Mouse (Mus musculus) intestine, embryonic 14.5 days (tissue): Measurements from ENCODE around the gene Fgf23. TPM values are rescaled to one million over a fixed set of nuclear protein-coding genes. Genes with fewer than 3 reads are reported as not detected.

ENCODE experiments used
- ATAC-seq: fragments of 200-750 bp; cut with Nextera tagmentation; replicated peaks from 2 replicates; pipeline ENCODE4 v1.8.0; 2017; ENCODE audit warnings: low read depth, moderate number of reproducible peaks, moderate TSS enrichment, moderate library complexity; ENCODE audit not compliant: low FRiP score, low TSS enrichment
- DNase-seq: peaks from one replicate; pipeline ENCODE4 v3.0.0-alpha.2; 2018; ENCODE audit warnings: low spot score
- H3K27ac ChIP-seq: fragments of 300-500 bp; sonication (generic); 2 replicates; pipeline ENCODE4 v1.5.1; 2014; ENCODE audit warnings: low read depth, mild to moderate bottlenecking, control low read depth
- H3K27me3 ChIP-seq: fragments of 300-500 bp; sonication (generic); replicated peaks from 2 replicates; pipeline ENCODE4 v1.6.1; 2014; ENCODE audit warnings: low read length, control low read depth; ENCODE audit not compliant: control insufficient read depth, insufficient read depth
- H3K36me3 ChIP-seq: fragments of 300-500 bp; sonication (generic); 2 replicates; pipeline ENCODE4 v1.6.1; 2014; ENCODE audit warnings: low read length, control low read depth; ENCODE audit not compliant: control insufficient read depth, insufficient read depth
- H3K4me1 ChIP-seq: fragments of 300-500 bp; sonication (generic); replicated peaks from 2 replicates; pipeline ENCODE4 v1.6.1; 2014; ENCODE audit warnings: low read length, control low read depth, mixed read lengths; ENCODE audit not compliant: control insufficient read depth, insufficient read depth
- H3K4me2 ChIP-seq: fragments of 300-500 bp; sonication (generic); 2 replicates; pipeline ENCODE4 v1.6.1; 2014; ENCODE audit warnings: low read length
- H3K4me3 ChIP-seq: fragments of 300-500 bp; sonication (generic); 2 replicates; pipeline ENCODE4 v1.5.1; 2014; ENCODE audit warnings: low read depth, low read length, control low read depth, mixed read lengths
- H3K9ac ChIP-seq: fragments of 300-500 bp; sonication (generic); 2 replicates; pipeline ENCODE4 v1.6.1; 2014; ENCODE audit warnings: mild to moderate bottlenecking, low read length
- H3K9me3 ChIP-seq: fragments of 300-500 bp; sonication (generic); 2 replicates; pipeline ENCODE4 v1.6.1; 2016; ENCODE audit warnings: low read length, control low read depth; ENCODE audit not compliant: control insufficient read depth
- WGBS: fragments of 180-500 bp; shearing (Covaris S2); extraction: QIAGEN DNeasy Blood & Tissue Kit; methylation state at CpG from one replicate; pipeline ENCODE4 v1.1.7; 2014; 5-methylcytosine and 5-hydroxymethylcytosine counted together
- polyA plus RNA-seq: library from polyadenylated mRNA; unstranded; fragments of >200 nt; fragmentation: Nextera tagmentation; extraction: Ambion mirVana; gene quantifications from 2 replicates; pipeline ENCODE4 v1.2.1, GENCODE M21; 2014

Gene Fgf23
- not detected in 2 replicates for polyA plus RNA-seq

- ATAC-seq (peak; percentile 80), DNase-seq (peak; percentile 55)
- Histone ChIP-seq H3K9me3 (no peaks in the 10 kb centered on the region), H3K9ac (no peak within 1 kb of the TSS), H3K36me3 (no peaks in the 10 kb centered on the region), H3K4me3 (no peak within 1 kb of the TSS), H3K27me3 (0 out of 2 replicates have a peak, but pooled peaks cover 4% of the 10 kb centered on the region), H3K4me1 (no peaks in the 10 kb centered on the region), H3K4me2 (peak within 1 kb of the TSS; percentile 4; the same call in 1 of the 2 replicates), H3K27ac (no peak within 1 kb of the TSS)
- 8% methylated on average over 5 of the region's 5 CpGs for WGBS
Measured at GRCm38 (mm10) chr6:127072817-127073216, at the start of gene Fgf23. Fgf23 (plus strand) TSS chr6:127072902.

DNA sequence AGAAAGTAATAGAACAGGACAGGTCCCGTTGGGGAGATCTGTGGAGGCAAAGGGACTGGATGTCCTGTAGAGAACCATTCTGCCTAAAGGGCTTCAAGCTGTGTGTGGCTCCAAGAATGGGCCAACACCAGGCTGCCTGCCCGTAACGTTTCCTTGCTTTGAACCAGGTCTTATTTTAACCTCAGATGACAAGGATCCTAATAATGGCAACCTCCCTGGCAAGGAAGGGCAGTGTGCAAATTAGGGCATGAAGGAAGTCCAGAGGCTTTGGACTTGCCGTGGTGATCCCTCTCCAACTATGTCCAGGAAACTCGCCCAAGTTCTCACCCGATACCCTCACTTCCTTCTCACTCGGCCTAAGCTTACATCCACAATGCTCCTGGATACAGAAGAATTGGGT, 47.9 kb upstream of the Fgf23 start:
- H3K4me3 ChIP-seq: no peak overlapping the region
- H3K27me3 ChIP-seq: peaks cover 23% of the 10 kb centered on the region
- no peaks in the 10 kb centered on the region for H3K4me1 ChIP-seq
- H3K9me3 ChIP-seq: no peaks in the 10 kb centered on the region
- DNase-seq (no peak), ATAC-seq (no peak)
- H3K36me3 ChIP-seq: no peaks in the 10 kb centered on the region
- H3K9ac ChIP-seq: no peak overlapping the region
- WGBS: 75% methylated on average over 7 of the region's 7 CpGs
- no peak overlapping the region for H3K27ac ChIP-seq
- no peak overlapping the region for H3K4me2 ChIP-seq

GRCm38 (mm10) chr6:127034760-127035159, 37.9 kb upstream of the Fgf23 start:
- Histone ChIP-seq H3K4me2 (peak overlapping the region; percentile 46), H3K4me3 (peak overlapping the region; percentile 33), H3K36me3 (no peaks in the 10 kb centered on the region), H3K27me3 (no peaks in the 10 kb centered on the region), H3K4me1 (no peaks in the 10 kb centered on the region), H3K9me3 (no peaks in the 10 kb centered on the region), H3K9ac (no peak overlapping the region), H3K27ac (no peak overlapping the region)
- ATAC-seq (no peak; the same call in 1 of the 2 replicates), DNase-seq (peak; percentile 59)
- 20% methylated on average over 10 of the region's 10 CpGs for WGBS

DNA sequence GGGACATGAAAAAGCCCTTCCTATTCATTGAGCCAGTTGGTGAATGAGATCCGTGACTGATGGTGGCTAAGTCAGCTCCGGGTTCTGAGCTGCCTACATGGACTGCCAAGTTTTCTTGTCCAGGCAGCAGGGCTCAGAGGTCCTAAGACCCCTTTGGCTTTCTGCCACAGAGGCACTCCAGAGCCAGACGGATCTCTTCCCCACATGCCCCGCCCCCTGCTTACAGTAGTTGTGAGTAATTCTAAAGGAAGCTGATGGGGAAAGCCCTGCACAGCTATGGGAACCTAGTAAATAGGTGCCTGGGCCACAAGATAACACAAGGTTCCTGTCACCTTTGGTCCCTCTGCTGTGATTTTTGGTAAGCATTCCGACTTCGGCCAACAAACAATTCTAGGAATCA, 27.8 kb upstream of the Fgf23 start:
- no peaks in the 10 kb centered on the region for H3K36me3 ChIP-seq
- no peak for DNase-seq
- no peak overlapping the region for H3K4me2 ChIP-seq
- no peak for ATAC-seq
- H3K4me1 ChIP-seq: no peaks in the 10 kb centered on the region
- no peaks in the 10 kb centered on the region for H3K27me3 ChIP-seq
- 54% methylated on average over 6 of the region's 6 CpGs for WGBS
- H3K27ac ChIP-seq: no peak overlapping the region
- no peaks in the 10 kb centered on the region for H3K9me3 ChIP-seq
- no peak overlapping the region for H3K4me3 ChIP-seq
- no peak overlapping the region for H3K9ac ChIP-seq

- no peaks in the 10 kb centered on the region for H3K9me3 ChIP-seq
- no peaks in the 10 kb centered on the region for H3K4me1 ChIP-seq
- H3K36me3 ChIP-seq: no peaks in the 10 kb centered on the region
- H3K4me3 ChIP-seq: no peak overlapping the region
- WGBS: 70% methylated on average over 4 of the region's 4 CpGs
- ATAC-seq (no peak), DNase-seq (no peak)
- H3K27me3 ChIP-seq: no peaks in the 10 kb centered on the region
- no peak overlapping the region for H3K9ac ChIP-seq
- no peak overlapping the region for H3K27ac ChIP-seq
- H3K4me2 ChIP-seq: no peak overlapping the region
Measured at GRCm38 (mm10) chr6:127050847-127051246, 21.9 kb upstream of the Fgf23 start.

DNA sequence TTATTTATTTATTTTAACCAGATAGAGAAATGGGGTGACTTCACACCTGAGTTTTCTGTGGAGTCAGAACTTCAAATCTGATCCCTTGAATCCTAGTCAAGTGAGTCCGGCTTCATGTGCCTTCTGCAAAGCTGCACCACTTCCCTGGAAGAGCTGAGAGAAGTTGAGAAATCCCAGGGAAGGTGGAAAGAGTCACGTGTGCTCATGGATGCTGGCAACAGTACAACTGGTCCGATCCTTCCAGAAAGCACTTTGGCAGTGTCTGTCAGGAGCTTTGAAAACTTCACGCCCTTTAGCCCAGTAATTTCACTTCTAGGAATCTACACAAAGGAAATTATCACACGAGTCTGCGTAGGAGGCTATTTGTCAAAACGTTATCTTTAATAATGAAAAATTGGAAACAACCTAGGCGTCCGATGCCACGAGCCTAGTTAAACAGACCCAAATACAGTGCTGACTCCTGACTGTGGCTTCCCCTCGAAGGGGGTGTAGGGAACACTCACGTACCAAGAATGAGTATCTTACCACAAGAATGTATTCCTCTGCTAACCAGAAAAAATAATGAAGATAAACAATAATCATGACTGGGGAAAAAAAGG, 15.6 kb upstream of the Fgf23 start:
- Histone ChIP-seq H3K4me3 (no peak overlapping the region), H3K9me3 (no peaks in the 10 kb centered on the region), H3K27me3 (no peaks in the 10 kb centered on the region), H3K27ac (no peak overlapping the region), H3K36me3 (no peaks in the 10 kb centered on the region), H3K4me2 (no peak overlapping the region), H3K4me1 (no peaks in the 10 kb centered on the region), H3K9ac (no peak overlapping the region)
- WGBS: 54% methylated on average over 12 of the region's 12 CpGs
- DNase-seq: no peak
- ATAC-seq: no peak

DNA sequence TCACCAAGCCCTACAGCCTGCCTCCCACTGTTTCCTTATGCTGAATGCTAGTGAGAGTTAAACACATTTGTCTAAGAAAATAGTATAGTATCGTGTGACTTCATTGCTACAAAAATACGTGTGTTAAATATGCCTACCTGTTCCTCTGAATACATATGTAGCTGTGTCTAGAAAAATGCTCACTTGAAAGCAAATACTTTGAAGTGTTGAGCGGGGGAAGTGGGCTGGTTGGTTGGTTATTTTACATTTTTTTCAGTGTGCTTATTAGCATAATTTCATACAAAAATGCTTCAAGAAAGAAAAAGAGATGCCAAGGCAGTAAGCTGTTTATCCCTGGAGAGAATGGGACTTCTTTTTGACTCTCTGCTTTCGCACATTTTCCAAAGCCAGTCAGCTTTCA, 12.7 kb upstream of the Fgf23 start:
- DNase-seq (no peak), ATAC-seq (no peak)
- 79% methylated on average over 4 of the region's 4 CpGs for WGBS
- no peak overlapping the region for H3K9ac ChIP-seq
- H3K4me1 ChIP-seq: peaks cover 4% of the 10 kb centered on the region; the same call in 1 of the 2 replicates
- no peaks in the 10 kb centered on the region for H3K9me3 ChIP-seq
- H3K4me2 ChIP-seq: no peak overlapping the region
- no peaks in the 10 kb centered on the region for H3K27me3 ChIP-seq
- H3K27ac ChIP-seq: no peak overlapping the region
- no peaks in the 10 kb centered on the region for H3K36me3 ChIP-seq
- no peak overlapping the region for H3K4me3 ChIP-seq

GRCm38 (mm10) chr6:127063915-127064314, 8.8 kb upstream of the Fgf23 start:
- no peak for ATAC-seq
- Histone ChIP-seq H3K4me1 (peaks cover 5% of the 10 kb centered on the region; the same call in 1 of the 2 replicates), H3K9ac (no peak overlapping the region), H3K9me3 (no peaks in the 10 kb centered on the region), H3K4me3 (no peak overlapping the region), H3K4me2 (no peak overlapping the region), H3K27ac (no peak overlapping the region), H3K27me3 (no peaks in the 10 kb centered on the region), H3K36me3 (no peaks in the 10 kb centered on the region)
- no peak for DNase-seq
- 89% methylated on average over 3 of the region's 3 CpGs for WGBS

- no peak overlapping the region for H3K9ac ChIP-seq
- H3K36me3 ChIP-seq: no peaks in the 10 kb centered on the region
- DNase-seq: peak; percentile 51
- H3K4me2 ChIP-seq: peak overlapping the region; percentile 14; the same call in 1 of the 2 replicates
- H3K9me3 ChIP-seq: no peaks in the 10 kb centered on the region
- peaks cover 5% of the 10 kb centered on the region; the same call in 1 of the 2 replicates for H3K4me1 ChIP-seq
- 6% methylated on average over 14 of the region's 14 CpGs for WGBS
- H3K27me3 ChIP-seq: no peaks in the 10 kb centered on the region
- H3K4me3 ChIP-seq: peak overlapping the region; percentile 6; the same call in 1 of the 2 replicates
- no peak overlapping the region for H3K27ac ChIP-seq
- no peak for ATAC-seq
Measured at GRCm38 (mm10) chr6:127064815-127065214, 7.9 kb upstream of the Fgf23 start.
